36 mouse cellular contexts compared by ENCODE assay signal in the genomic region with DNA sequence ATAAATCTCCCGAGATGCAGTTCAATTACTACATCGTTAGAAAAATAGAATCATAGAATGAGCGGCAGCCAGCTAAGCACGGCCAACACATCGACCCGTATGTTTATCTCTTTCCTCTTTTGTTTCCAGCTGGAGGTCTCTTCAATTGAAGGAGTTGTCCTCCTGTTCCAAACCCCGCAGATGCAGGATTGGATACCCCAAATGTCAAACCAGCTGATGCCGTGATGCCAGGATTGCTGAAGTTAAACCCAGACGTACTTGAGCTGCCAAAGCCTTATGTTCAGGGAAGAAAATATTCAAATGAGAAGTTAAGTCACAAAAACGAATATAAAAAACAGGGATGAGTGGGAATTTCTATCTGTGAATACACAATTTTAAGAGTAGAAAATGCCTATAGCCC. TPM values are rescaled to one million over a fixed set of nuclear protein-coding genes. Genes with fewer than 3 reads are reported as not detected.
A peak's percentile ranks its signal among the peaks of the same experiment; 100 is the strongest.
DNase-seq lines count a peak whose midpoint lies in the region; ATAC-seq lines count a peak whose summit lies in the region.
"Had no signal": no experiment of that assay in that cellular context is flagged by ENCODE, and none has a peak within 500 bp of the region (broad histone marks: within the 10 kb centered on the region; RNA-seq: fewer than 3 reads in every experiment).

No protein-coding gene starts in this region.

- H3K4me2 ChIP-seq in forebrain, embryonic 16.5 days (ENCODE audit: low read length): no peak overlapping the region
- no peak overlapping the region for H3K4me2 ChIP-seq in forebrain, embryonic 11.5 days (ENCODE audit: low read depth, low read length, severe bottlenecking)
- H3K4me2 ChIP-seq in liver, embryonic 11.5 days: no peak overlapping the region
- H3K4me2 ChIP-seq: heart, embryonic 13.5 days; hindbrain, embryonic 15.5 days; limb, embryonic 13.5 days; liver, embryonic 12.5 days; midbrain, embryonic 12.5 days; neural tube, embryonic 13.5 days; stomach, embryonic 15.5 days had no signal

- no peak overlapping the region for H3K9ac ChIP-seq in forebrain, embryonic 16.5 days (replicated peaks; ENCODE audit: low read depth, low read length)
- H3K9ac ChIP-seq in forebrain, embryonic 11.5 days (ENCODE audit: low read length): no peak overlapping the region
- H3K9ac ChIP-seq in liver, embryonic 11.5 days (ENCODE audit: low read depth, low read length): no peak overlapping the region
- H3K9ac ChIP-seq: heart, embryonic 13.5 days; hindbrain, embryonic 15.5 days; limb, embryonic 13.5 days; liver, embryonic 12.5 days; liver, postnatal 0 days; midbrain, embryonic 12.5 days; neural tube, embryonic 13.5 days; stomach, embryonic 15.5 days had no signal

- H3K4me1 ChIP-seq in forebrain, embryonic 16.5 days (replicated peaks; ENCODE audit: control insufficient read depth, insufficient read depth, low read length): no peaks in the 10 kb centered on the region
- H3K4me1 ChIP-seq in forebrain, embryonic 11.5 days (replicated peaks; ENCODE audit: control insufficient read depth, insufficient read depth, low read length): no peaks in the 10 kb centered on the region
- H3K4me1 ChIP-seq in liver, embryonic 11.5 days (replicated peaks; ENCODE audit: control insufficient read depth, insufficient read depth, low read length): no peaks in the 10 kb centered on the region
- H3K4me1 ChIP-seq: heart, embryonic 13.5 days; hindbrain, embryonic 10.5 days; hindbrain, embryonic 15.5 days; limb, embryonic 13.5 days; liver, embryonic 12.5 days; megakaryocyte, embryonic 14.5 days; midbrain, embryonic 12.5 days; neural tube, embryonic 13.5 days; stomach, embryonic 15.5 days had no signal

- H3K9me3 ChIP-seq in forebrain, embryonic 16.5 days (ENCODE audit: control insufficient read depth, low read length): no peaks in the 10 kb centered on the region
- no peaks in the 10 kb centered on the region for H3K9me3 ChIP-seq in forebrain, embryonic 11.5 days (ENCODE audit: control insufficient read depth, low read length)
- H3K9me3 ChIP-seq in liver, embryonic 11.5 days (ENCODE audit: control insufficient read depth, low read length): no peaks in the 10 kb centered on the region
- H3K9me3 ChIP-seq: heart, embryonic 13.5 days; hindbrain, embryonic 10.5 days; hindbrain, embryonic 15.5 days; limb, embryonic 13.5 days; liver, embryonic 12.5 days; megakaryocyte, embryonic 14.5 days; midbrain, embryonic 12.5 days; neural tube, embryonic 13.5 days; stomach, embryonic 15.5 days had no signal

- no peak for DNase-seq in forebrain, embryonic 11.5 days (ENCODE audit: low spot score)
- peak; percentile 55 for DNase-seq in brain, embryonic 18.5 days (ENCODE audit: low read depth, low spot score)
- DNase-seq in layer of hippocampus, adult 9-10 months (ENCODE audit: low spot score): peak; percentile 56
- peak; percentile 58 to 67 for DNase-seq in layer of hippocampus, postnatal 36 days
- DNase-seq in liver, embryonic 11.5 days (ENCODE audit: low spot score): no peak
- DNase-seq in kidney, adult 9 months: no peak
- DNase-seq in heart, adult 18-20 months: no peak
- DNase-seq: adrenal gland, postnatal 10 days; cerebellum, adult 8-10 months; cerebellum, postnatal 25 days; gastrocnemius, adult 2 months; gastrocnemius, postnatal 36 days; heart, adult 2 months; heart, postnatal 10 days; kidney, adult 18-20 months; kidney, postnatal 36 days; liver, postnatal 0 days; lung, postnatal 36 days; right cerebral cortex, postnatal 14 days; thymus, postnatal 25 days had no signal

- no peaks in the 10 kb centered on the region for H3K27me3 ChIP-seq in forebrain, embryonic 16.5 days (replicated peaks; ENCODE audit: control insufficient read depth, insufficient read depth, low read length)
- no peaks in the 10 kb centered on the region for H3K27me3 ChIP-seq in forebrain, embryonic 11.5 days (ENCODE audit: control insufficient read depth, insufficient read depth, low read length)
- no peaks in the 10 kb centered on the region for H3K27me3 ChIP-seq in liver, embryonic 11.5 days (replicated peaks; ENCODE audit: control insufficient read depth, insufficient read depth, low read length)
- H3K27me3 ChIP-seq: heart, embryonic 13.5 days; hindbrain, embryonic 15.5 days; limb, embryonic 13.5 days; liver, embryonic 12.5 days; megakaryocyte, embryonic 14.5 days; midbrain, embryonic 12.5 days; neural tube, embryonic 13.5 days; Patski; stomach, embryonic 15.5 days had no signal

- peak; percentile 75 for ATAC-seq in forebrain, embryonic 16.5 days
- ATAC-seq in forebrain, embryonic 11.5 days (replicated peaks; ENCODE audit: low FRiP score): no peak
- ATAC-seq in liver, embryonic 11.5 days (replicated peaks; ENCODE audit: low FRiP score): no peak
- ATAC-seq: inflammation-experienced regulatory T-cells, adult 6 months; liver, embryonic 12.5 days; liver, postnatal 0 days; Patski had no signal

- 68% methylated on average over 10 of the region's 10 CpGs for whole genome bisulfite sequencing in forebrain, embryonic 16.5 days
- WGBS in forebrain, embryonic 11.5 days: 92% methylated on average over 10 of the region's 10 CpGs
- 88% methylated on average over 10 of the region's 10 CpGs for WGBS in liver, embryonic 11.5 days

- no peak overlapping the region for H3K4me3 ChIP-seq in forebrain, embryonic 16.5 days (replicated peaks; ENCODE audit: low read length)
- H3K4me3 ChIP-seq in forebrain, embryonic 11.5 days (ENCODE audit: low read depth, low read length): no peak overlapping the region
- no peak overlapping the region for H3K4me3 ChIP-seq in liver, embryonic 11.5 days (ENCODE audit: low read depth, low read length)
- H3K4me3 ChIP-seq: gastrocnemius, adult 2 months; heart, adult 2 months; heart, embryonic 13.5 days; hindbrain, embryonic 10.5 days; hindbrain, embryonic 15.5 days; limb, embryonic 13.5 days; liver, embryonic 12.5 days; megakaryocyte, embryonic 14.5 days; midbrain, embryonic 12.5 days; neural tube, embryonic 13.5 days; stomach, embryonic 15.5 days had no signal

- peaks cover 9% of the 10 kb centered on the region for H3K36me3 ChIP-seq in forebrain, embryonic 16.5 days (ENCODE audit: control insufficient read depth, insufficient read depth)
- no peaks in the 10 kb centered on the region; the same call in 1 of the 2 replicates for H3K36me3 ChIP-seq in forebrain, embryonic 11.5 days (ENCODE audit: control insufficient read depth, insufficient read depth, low read length)
- H3K36me3 ChIP-seq in liver, embryonic 11.5 days (ENCODE audit: control insufficient read depth, insufficient read depth, low read length): peaks cover 5% of the 10 kb centered on the region

- H3K27ac ChIP-seq in forebrain, embryonic 16.5 days (ENCODE audit: low read length): peak overlapping the region; percentile 21; the same call in 1 of the 2 replicates
- H3K27ac ChIP-seq in forebrain, embryonic 11.5 days (ENCODE audit: low read depth, low read length): no peak overlapping the region
- no peak overlapping the region for H3K27ac ChIP-seq in liver, embryonic 11.5 days (ENCODE audit: low read depth, low read length)
- H3K27ac ChIP-seq: gastrocnemius, adult 2 months; heart, adult 2 months; heart, embryonic 13.5 days; hindbrain, embryonic 10.5 days; hindbrain, embryonic 15.5 days; limb, embryonic 13.5 days; liver, embryonic 12.5 days; midbrain, embryonic 12.5 days; neural tube, embryonic 13.5 days; stomach, embryonic 15.5 days had no signal

RNA-seq across cellular contexts. Expression of gene Atp8a2, which starts 22.9 kb away (rescaled TPM):
- 36.3 and 47.2 TPM in 2 replicates for polyA plus RNA-seq in forebrain, embryonic 16.5 days (2015; fragmentation: Nextera tagmentation; extraction: Ambion mirVana)
- polyA plus RNA-seq in forebrain, embryonic 11.5 days (2014; fragmentation: Nextera tagmentation; extraction: Ambion mirVana): 4.9 and 6.8 TPM in 2 replicates
- total RNA-seq in layer of hippocampus, postnatal 36 days (2021): 10 to 100 TPM; 45.1 to 51.3 TPM
- polyA plus RNA-seq in liver, embryonic 11.5 days (2014; fragmentation: Nextera tagmentation; extraction: Ambion mirVana): 2.2 and 2.4 TPM in 2 replicates
- 1 to 10 TPM; 4.1 to 6.3 TPM for total RNA-seq in heart, adult 18-20 months (2021)
- polyA plus RNA-seq: Patski had no signal

RNA-seq across cellular contexts. Expression of gene Nupl1, which starts 31.3 kb away (rescaled TPM):
- 0.09 and 0.11 TPM in 2 replicates for polyA plus RNA-seq in forebrain, embryonic 16.5 days (2015; fragmentation: Nextera tagmentation; extraction: Ambion mirVana)
- not detected in 2 replicates for polyA plus RNA-seq in forebrain, embryonic 11.5 days (2014; fragmentation: Nextera tagmentation; extraction: Ambion mirVana)
- total RNA-seq in layer of hippocampus, postnatal 36 days (2021): not detected
- polyA plus RNA-seq in liver, embryonic 11.5 days (2014; fragmentation: Nextera tagmentation; extraction: Ambion mirVana): not detected in 2 replicates
- total RNA-seq in heart, adult 18-20 months (2021): not detected
- total RNA-seq: adrenal gland, postnatal 10 days; gastrocnemius, adult 2 months; gastrocnemius, postnatal 36 days; heart, adult 2 months; heart, postnatal 10 days; MEL had no signal
- polyA plus RNA-seq: embryonic facial prominence, embryonic 11.5 days; heart, adult 2 months; heart, embryonic 13.5 days; inflammation-experienced regulatory T-cells, adult 6 months; kidney, embryonic 16.5 days; limb, embryonic 13.5 days; liver, embryonic 12.5 days; liver, postnatal 0 days; lung, embryonic 16.5 days; midbrain, embryonic 12.5 days; neural tube, embryonic 13.5 days; Patski had no signal

RNA-seq across cellular contexts. Expression of gene Gm49336, which starts 31.4 kb away (rescaled TPM):
- 62.9 and 67.1 TPM in 2 replicates for polyA plus RNA-seq in forebrain, embryonic 16.5 days (2015; fragmentation: Nextera tagmentation; extraction: Ambion mirVana)
- 76.2 and 84.0 TPM in 2 replicates for polyA plus RNA-seq in forebrain, embryonic 11.5 days (2014; fragmentation: Nextera tagmentation; extraction: Ambion mirVana)
- total RNA-seq in layer of hippocampus, postnatal 36 days (2021): 10 to 100 TPM; 70.5 to 75.3 TPM
- 70.0 and 75.1 TPM in 2 replicates for polyA plus RNA-seq in liver, embryonic 11.5 days (2014; fragmentation: Nextera tagmentation; extraction: Ambion mirVana)
- 10 to 100 TPM; 26.4 to 28.0 TPM for total RNA-seq in heart, adult 18-20 months (2021)

RNA-seq across cellular contexts. Expression of gene Mtmr6, which starts 45.1 kb away (rescaled TPM):
- 73.2 and 81.6 TPM in 2 replicates for polyA plus RNA-seq in forebrain, embryonic 16.5 days (2015; fragmentation: Nextera tagmentation; extraction: Ambion mirVana)
- polyA plus RNA-seq in forebrain, embryonic 11.5 days (2014; fragmentation: Nextera tagmentation; extraction: Ambion mirVana): 44.3 and 45.0 TPM in 2 replicates
- total RNA-seq in layer of hippocampus, postnatal 36 days (2021): 100 to 1,000 TPM; 109 to 110 TPM
- 24.5 and 25.0 TPM in 2 replicates for polyA plus RNA-seq in liver, embryonic 11.5 days (2014; fragmentation: Nextera tagmentation; extraction: Ambion mirVana)
- total RNA-seq in heart, adult 18-20 months (2021): 10 to 100 TPM; 30.9 to 31.0 TPM

Comparison
In these comparisons a context has a peak if more than half of its experiments do, and no peak if none do; other contexts are left out.
1. DNase-seq: peak in brain, embryonic 18.5 days (single experiment), layer of hippocampus, adult 9-10 months (single experiment) and layer of hippocampus, postnatal 36 days (2 of 2); none in forebrain, embryonic 11.5 days (single experiment), liver, embryonic 11.5 days (single experiment), kidney, adult 9 months (single experiment) and heart, adult 18-20 months (0 of 2).